Mouse (Mus musculus) CH12.LX (cell line): Measurements from ENCODE around the gene Prune2. TPM values are rescaled to one million over a fixed set of nuclear protein-coding genes. Genes with fewer than 3 reads are reported as not detected.

Source experiments
- DNase-seq: peaks from one replicate; pipeline ENCODE4 v3.0.0-alpha.2; 2013; ENCODE audit errors: extremely low read depth
- H3K27ac ChIP-seq: 2 replicates; pipeline ENCODE4 v1.5.1; 2012; ENCODE audit warnings: low read depth, mild to moderate bottlenecking, control low read depth, moderate library complexity; ENCODE audit not compliant: insufficient read depth
- H3K27me3 ChIP-seq: replicated peaks from 2 replicates; pipeline ENCODE3; 2012; ENCODE audit warnings: inconsistent platforms
- H3K36me3 ChIP-seq, 2 experiments: replicated peaks in 1 of 2; 2 replicates each; pipeline versions ENCODE3 to v1.6.1; 2012; ENCODE audit warnings: inconsistent platforms in 1 of 2, low read length in 1 of 2, mild to moderate bottlenecking in 1 of 2, mixed read lengths in 1 of 2, moderate library complexity in 1 of 2; ENCODE audit not compliant: control insufficient read depth in 1 of 2, insufficient read depth in 1 of 2
- H3K4me1 ChIP-seq, 2 experiments: 2 replicates each; pipeline ENCODE4 v1.6.1; 2012; ENCODE audit warnings: inconsistent platforms in 1 of 2, moderate library complexity in 1 of 2; ENCODE audit not compliant: insufficient read depth in 2 of 2, control insufficient read depth in 1 of 2
- H3K4me2 ChIP-seq: 2 replicates; pipeline ENCODE4 v1.6.1; 2012; ENCODE audit warnings: low read depth, mild to moderate bottlenecking, control low read depth; ENCODE audit not compliant: poor library complexity, insufficient read depth, severe bottlenecking
- H3K4me3 ChIP-seq, 3 experiments: fragments of 150-350 bp in 1 of 3; sonication (generic) in 1 of 3; replicated peaks in 1 of 3; 2 replicates each; pipeline versions ENCODE3 to v1.5.1; 2011 to 2012; ENCODE audit warnings: low read depth in 2 of 3, low read length in 2 of 3, mild to moderate bottlenecking in 2 of 3, moderate library complexity in 2 of 3, control low read depth in 1 of 3, improper control_type of control experiment in 1 of 3, inconsistent platforms in 1 of 3, mixed read lengths in 1 of 3; ENCODE audit not compliant: poor library complexity in 1 of 3
- H3K79me2 ChIP-seq: replicated peaks from 2 replicates; pipeline ENCODE4 v1.6.1; 2012; ENCODE audit warnings: mild to moderate bottlenecking, moderate library complexity; ENCODE audit not compliant: control insufficient read depth, poor library complexity, insufficient read depth, severe bottlenecking; ENCODE audit errors: extremely low read depth
- H3K9ac ChIP-seq: 2 replicates; pipeline ENCODE4 v1.6.1; 2012; ENCODE audit warnings: low read depth, mild to moderate bottlenecking, control low read depth, moderate library complexity; ENCODE audit not compliant: insufficient read depth
- H3K9me3 ChIP-seq: replicated peaks from 2 replicates; pipeline ENCODE3; 2012; ENCODE audit warnings: low read length, inconsistent platforms, mixed read lengths
- CTCF ChIP-seq, 2 experiments: IDR thresholded peaks in 1 of 2; conservative IDR thresholded peaks in 1 of 2; 2 replicates each; pipeline ENCODE4 v1.5.1; 2011 to 2012; ENCODE audit warnings: low read depth in 2 of 2, low read length in 2 of 2, improper control_type of control experiment in 1 of 2, inconsistent platforms in 1 of 2, mild to moderate bottlenecking in 1 of 2, moderate library complexity in 1 of 2
- ELF1 ChIP-seq: IDR thresholded peaks from 2 replicates; pipeline ENCODE4 v1.6.1; 2014; ENCODE audit warnings: low read depth, mild to moderate bottlenecking, inconsistent platforms, low read length, improper control_type of control experiment
- EP300 ChIP-seq: IDR thresholded peaks from 2 replicates; pipeline ENCODE4 v1.6.1; 2011; ENCODE audit warnings: low read length, improper control_type of control experiment
- ETS1 ChIP-seq: conservative IDR thresholded peaks from 2 replicates; pipeline ENCODE4 v1.6.1; 2012; ENCODE audit warnings: low read depth, mild to moderate bottlenecking, inconsistent platforms, low read length, improper control_type of control experiment, moderate library complexity
- GABPA ChIP-seq: IDR thresholded peaks from 2 replicates; pipeline ENCODE4 v1.6.1; 2012; ENCODE audit warnings: low read depth, low read length, improper control_type of control experiment, inconsistent platforms; ENCODE audit not compliant: insufficient replicate concordance
- HCFC1 ChIP-seq: IDR thresholded peaks from 2 replicates; pipeline ENCODE4 v1.6.1; 2012; ENCODE audit warnings: low read depth, mild to moderate bottlenecking, inconsistent platforms, low read length, improper control_type of control experiment
- IRF4 ChIP-seq: IDR thresholded peaks from 2 replicates; pipeline ENCODE4 v1.6.1; 2014; ENCODE audit warnings: low read depth, mild to moderate bottlenecking, inconsistent platforms, low read length, improper control_type of control experiment
- KAT2A ChIP-seq: IDR thresholded peaks from 2 replicates; pipeline ENCODE4 v1.6.1; 2012; ENCODE audit warnings: low read length, improper control_type of control experiment, inconsistent platforms; ENCODE audit not compliant: insufficient replicate concordance
- MAFK ChIP-seq: IDR thresholded peaks from 2 replicates; pipeline ENCODE4 v1.6.1; 2011; ENCODE audit warnings: low read length, improper control_type of control experiment; ENCODE audit not compliant: insufficient replicate concordance
- MAX ChIP-seq: IDR thresholded peaks from 2 replicates; pipeline ENCODE4 v1.6.1; 2011; ENCODE audit warnings: low read length, improper control_type of control experiment
- MAZ ChIP-seq: IDR thresholded peaks from 2 replicates; pipeline ENCODE4 v1.6.1; 2012; ENCODE audit warnings: low read depth, mild to moderate bottlenecking, inconsistent platforms, low read length, improper control_type of control experiment, moderate library complexity
- MEF2A ChIP-seq: IDR thresholded peaks from 2 replicates; pipeline ENCODE4 v1.6.1; 2014; ENCODE audit warnings: low read depth, mild to moderate bottlenecking, inconsistent platforms, low read length, improper control_type of control experiment, borderline replicate concordance
- MXI1 ChIP-seq: IDR thresholded peaks from 2 replicates; pipeline ENCODE4 v1.6.1; 2011; ENCODE audit warnings: mild to moderate bottlenecking, low read depth, low read length, improper control_type of control experiment
- NELFE ChIP-seq: IDR thresholded peaks from 2 replicates; pipeline ENCODE4 v1.6.1; 2011; ENCODE audit warnings: low read depth, low read length, improper control_type of control experiment
- PAX5 ChIP-seq: IDR thresholded peaks from 2 replicates; pipeline ENCODE4 v1.6.1; 2012; ENCODE audit warnings: low read length, inconsistent platforms, mixed read lengths
- POLR2A ChIP-seq: IDR thresholded peaks from 2 replicates; pipeline ENCODE4 v1.6.1; 2011; ENCODE audit warnings: low read depth, mild to moderate bottlenecking, improper control_type of control experiment, low read length
- SIN3A ChIP-seq: IDR thresholded peaks from 2 replicates; pipeline ENCODE4 v1.6.1; 2012; ENCODE audit warnings: low read length, improper control_type of control experiment, inconsistent platforms
- SMC3 ChIP-seq: IDR thresholded peaks from 2 replicates; pipeline ENCODE4 v1.6.1; 2011; ENCODE audit warnings: low read depth, low read length, improper control_type of control experiment
- TBP ChIP-seq: conservative IDR thresholded peaks from 2 replicates; pipeline ENCODE4 v1.6.1; 2011; ENCODE audit warnings: low read depth, low read length, improper control_type of control experiment
- USF1 ChIP-seq: IDR thresholded peaks from 2 replicates; pipeline ENCODE4 v1.6.1; 2014; ENCODE audit warnings: low read depth, mild to moderate bottlenecking, inconsistent platforms, low read length, improper control_type of control experiment
- USF2 ChIP-seq: conservative IDR thresholded peaks from 2 replicates; pipeline ENCODE4 v1.6.1; 2011; ENCODE audit warnings: low read depth, low read length, improper control_type of control experiment
- ZKSCAN1 ChIP-seq: IDR thresholded peaks from 2 replicates; pipeline ENCODE4 v1.6.1; 2012; ENCODE audit warnings: low read depth, inconsistent platforms, low read length, improper control_type of control experiment, borderline replicate concordance
- ZMIZ1 ChIP-seq: IDR thresholded peaks from 2 replicates; pipeline ENCODE4 v1.6.1; 2012; ENCODE audit warnings: low read depth, mild to moderate bottlenecking, inconsistent platforms, low read length, improper control_type of control experiment
- ZNF384 ChIP-seq: IDR thresholded peaks from 2 replicates; pipeline ENCODE4 v1.6.1; 2012; ENCODE audit warnings: low read depth, low read length, improper control_type of control experiment, inconsistent platforms
- dilution Hi-C: fragments of 300-500 bp; cut with MboI; formaldehyde crosslinking; loops from 2 replicates; pipeline ENCODE4 v1.14.3; 2020; ENCODE audit warnings: low sequenced_read_pairs; ENCODE audit not compliant: extremely low pct_unique_long_range_greater_than_20kb, extremely low pct_ligation_motif_present
- in situ Hi-C: fragments of 300-500 bp; cut with MboI; formaldehyde crosslinking; loops from 3 replicates; pipeline ENCODE4 v1.14.3; 2019; ENCODE audit warnings: low sequenced_read_pairs, low pct_ligation_motif_present, low pct_unique_long_range_greater_than_20kb, mixed read lengths
- polyA plus RNA-seq: library from polyadenylated mRNA; unstranded; fragments of >175 nt; gene quantifications from 2 replicates; pipeline ENCODE4 v1.2.1, GENCODE M21; 2012; ENCODE audit warnings: low read depth; ENCODE audit not compliant: insufficient read length
- total RNA-seq, 2 experiments: library from RNA; depleted of rRNA; stranded (reverse); fragments of 300-350 nt in 1 of 2; fragments of >200 nt in 1 of 2; gene quantifications; 2 replicates each; pipeline ENCODE4 v1.2.3; 2012 to 2014

Prune2 gene
- total and polyA plus RNA-seq, 3 experiments, result 0.04 to 1.7 (median 0.21) TPM

DNA sequence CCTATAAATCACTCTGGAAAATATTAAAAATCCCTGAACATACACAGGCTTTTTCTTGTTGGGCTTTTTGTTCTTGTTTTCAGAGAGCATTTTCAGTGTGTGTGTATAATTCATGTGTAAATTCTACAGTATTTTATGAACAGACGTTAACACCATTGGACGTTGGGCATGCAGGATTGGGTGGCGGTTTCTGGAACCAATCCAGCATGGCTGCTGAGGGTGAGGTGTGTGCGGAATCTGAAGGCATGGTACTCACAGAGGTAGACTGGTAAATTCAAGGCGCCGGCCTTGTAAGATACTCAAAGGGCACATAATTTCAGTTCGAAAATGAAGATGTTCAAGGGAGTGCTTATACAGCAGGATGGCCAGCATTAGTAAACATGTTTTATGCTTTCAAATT lies 251.2 kb downstream of the Prune2 start:
- Histone ChIP-seq H3K4me1 (no peaks in the 10 kb centered on the region), H3K36me3 (no peaks in the 10 kb centered on the region), H3K4me3 (no peak overlapping the region), H3K4me2 (no peak overlapping the region), H3K27ac (no peak overlapping the region), H3K9ac (no peak overlapping the region), H3K9me3 (no peaks in the 10 kb centered on the region), H3K79me2 (no peaks in the 10 kb centered on the region), H3K27me3 (no peaks in the 10 kb centered on the region)
- no peak for DNase-seq
- dilution Hi-C loops, result no loop called here
- no peak for TF ChIP-seq ETS1
- no peak for TF ChIP-seq ELF1
- no peak for TF ChIP-seq ZMIZ1
- TF ChIP-seq ZNF384, result no peak
- no peak for TF ChIP-seq NELFE
- TF ChIP-seq MAX, result no peak
- no peak for TF ChIP-seq TBP
- TF ChIP-seq ZKSCAN1, result no peak
- no peak for TF ChIP-seq PAX5
- in situ Hi-C loops, result no loop called here

DNA sequence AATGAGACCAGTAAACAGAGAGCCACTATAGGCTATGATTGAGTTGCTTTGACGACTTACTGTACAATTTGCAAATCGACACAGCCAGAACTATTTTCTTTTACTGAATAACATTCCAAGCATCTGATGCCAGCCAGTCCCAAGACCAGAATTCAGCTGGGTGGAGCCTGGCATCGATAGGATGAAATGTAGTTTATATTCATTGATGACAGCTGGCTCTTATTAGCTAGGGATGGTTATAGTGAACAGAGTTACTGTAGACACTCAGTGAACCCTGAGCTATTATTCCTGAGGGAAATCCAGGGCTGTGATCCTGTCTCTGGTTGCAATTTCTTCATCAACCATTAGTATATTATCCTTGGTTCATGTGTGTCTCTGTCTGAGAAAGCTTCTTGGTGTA lies 254.6 kb downstream of the Prune2 start:
- no peak overlapping the region for H3K4me2 ChIP-seq
- H3K27me3 ChIP-seq, result no peaks in the 10 kb centered on the region
- TF ChIP-seq ELF1, result no peak
- no peak for TF ChIP-seq USF2
- no peak for TF ChIP-seq MXI1
- TF ChIP-seq SIN3A, result no peak
- TF ChIP-seq MEF2A, result no peak
- TF ChIP-seq SMC3, result no peak
- no peak for TF ChIP-seq KAT2A
- no peak for TF ChIP-seq MAZ
- no peak for TF ChIP-seq CTCF (conservative IDR thresholded peaks at IDR 0.05 in 1 of 2, IDR thresholded peaks at IDR 0.05 in 1 of 2; ENCODE audit: low read depth in 2 of 2, low read length in 2 of 2)
- no peak for TF ChIP-seq EP300
- no peak for TF ChIP-seq ZNF384
- TF ChIP-seq IRF4, result no peak
- no peak for TF ChIP-seq GABPA
- no peak for TF ChIP-seq POLR2A
- TF ChIP-seq HCFC1, result no peak
- TF ChIP-seq MAX, result no peak
- TF ChIP-seq ZMIZ1, result no peak
- TF ChIP-seq PAX5, result no peak
- no peak for TF ChIP-seq USF1
- TF ChIP-seq MAFK, result no peak
- in situ Hi-C loops (loop anchor here (10.0 kb wide), 1 partner anchor 46 kb away; no protein-coding TSS in a partner anchor), dilution Hi-C loops (no loop called here)
- no peak overlapping the region for H3K27ac ChIP-seq
- H3K79me2 ChIP-seq, result no peaks in the 10 kb centered on the region
- H3K9ac ChIP-seq, result no peak overlapping the region
- H3K4me3 ChIP-seq, result no peak overlapping the region
- H3K4me1 ChIP-seq, result peaks cover 4 to 11% of the 10 kb centered on the region in 2 experiments
- no peaks in the 10 kb centered on the region for H3K36me3 ChIP-seq
- DNase-seq, result no peak
- H3K9me3 ChIP-seq, result no peaks in the 10 kb centered on the region
